Mouse (Mus musculus): Measurements from ENCODE around the gene Shisa9. TPM values are rescaled to one million over a fixed set of nuclear protein-coding genes. Genes with fewer than 3 reads are reported as not detected.

The Shisa9 gene
- polyA plus RNA-seq, 1 experiment from 2014 or later: 0.10 TPM

- H3K36me3 ChIP-seq (replicated peaks): no peaks in the 10 kb centered on the region
- 86% methylated on average over 1 of the region's 1 CpGs for WGBS
- H3K27ac ChIP-seq (replicated peaks): no peak overlapping the region
- H3K27me3 ChIP-seq (replicated peaks; ENCODE audit: low read depth, poor library complexity, severe bottlenecking): no peaks in the 10 kb centered on the region
- no peak overlapping the region for H3K4me3 ChIP-seq
- DNase-seq (ENCODE audit: low spot score): no peak
- H3K9me3 ChIP-seq: no peaks in the 10 kb centered on the region
- no peaks in the 10 kb centered on the region for H3K4me1 ChIP-seq
Measured at GRCm38 (mm10) chr16:12209355-12209754, 225.4 kb downstream of the Shisa9 start.

DNA sequence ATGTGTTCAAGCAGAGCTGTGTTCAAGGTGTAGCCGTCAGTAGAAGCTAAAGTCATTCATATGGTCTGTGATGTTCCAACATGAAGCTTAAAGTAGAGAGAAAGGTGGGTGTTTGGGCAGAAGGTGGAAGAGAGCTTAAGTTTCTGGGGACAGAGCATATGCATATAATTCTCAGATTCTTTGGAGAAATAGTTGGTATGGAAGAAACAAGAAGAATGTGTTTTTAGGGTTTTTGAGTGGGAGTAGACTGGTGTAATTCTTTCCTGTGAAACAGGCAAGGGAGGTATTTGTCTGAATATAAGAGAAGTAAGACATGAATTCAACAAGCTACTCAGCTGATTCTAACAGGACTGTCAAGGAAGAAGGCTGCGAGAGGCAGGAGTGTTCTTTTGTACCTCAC, 225.9 kb downstream of the Shisa9 start:
- no peaks in the 10 kb centered on the region for H3K27me3 ChIP-seq (replicated peaks; ENCODE audit: low read depth, poor library complexity, severe bottlenecking)
- WGBS: 85% methylated on average over 2 of the region's 2 CpGs
- no peak for DNase-seq (ENCODE audit: low spot score)
- no peaks in the 10 kb centered on the region for H3K36me3 ChIP-seq (replicated peaks)
- H3K9me3 ChIP-seq: no peaks in the 10 kb centered on the region
- H3K27ac ChIP-seq (replicated peaks): no peak overlapping the region
- no peaks in the 10 kb centered on the region for H3K4me1 ChIP-seq
- H3K4me3 ChIP-seq: no peak overlapping the region

- Histone ChIP-seq H3K27me3 (replicated peaks; ENCODE audit: low read depth, poor library complexity, severe bottlenecking) (no peaks in the 10 kb centered on the region), H3K9me3 (no peaks in the 10 kb centered on the region), H3K4me3 (no peak overlapping the region), H3K27ac (replicated peaks) (no peak overlapping the region), H3K36me3 (replicated peaks) (no peaks in the 10 kb centered on the region), H3K4me1 (no peaks in the 10 kb centered on the region)
- no peak for DNase-seq (ENCODE audit: low spot score)
- WGBS: 83% methylated on average over 2 of the region's 2 CpGs
Measured at GRCm38 (mm10) chr16:12214018-12214417, 230.1 kb downstream of the Shisa9 start.

- no peaks in the 10 kb centered on the region for H3K27me3 ChIP-seq (replicated peaks; ENCODE audit: low read depth, poor library complexity, severe bottlenecking)
- H3K27ac ChIP-seq (replicated peaks): no peak overlapping the region
- 78% methylated on average over 13 of the region's 13 CpGs for WGBS
- H3K4me3 ChIP-seq: no peak overlapping the region
- no peaks in the 10 kb centered on the region for H3K36me3 ChIP-seq (replicated peaks)
- no peaks in the 10 kb centered on the region for H3K9me3 ChIP-seq
- no peak for DNase-seq (ENCODE audit: low spot score)
- H3K4me1 ChIP-seq: no peaks in the 10 kb centered on the region
Measured at GRCm38 (mm10) chr16:12217289-12218150, 233.6 kb downstream of the Shisa9 start.

DNA sequence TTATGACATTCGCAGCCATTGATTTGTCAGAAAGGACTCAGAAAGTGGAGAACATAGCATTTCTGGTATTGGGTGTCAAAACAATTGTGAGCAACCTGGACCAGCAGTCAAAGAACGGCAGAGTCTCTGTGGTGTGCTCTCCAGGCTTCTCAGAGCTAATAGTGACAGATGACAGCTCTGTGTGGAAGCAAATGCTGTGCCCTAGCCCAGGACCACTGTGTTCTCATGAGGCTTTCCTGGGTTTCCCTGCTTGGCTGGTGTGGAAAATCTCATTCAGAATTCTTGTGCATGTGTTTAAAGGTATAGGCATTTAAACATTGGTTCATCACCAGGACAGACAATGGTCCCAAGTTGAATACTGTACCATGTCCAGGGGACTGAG, 234.2 kb downstream of the Shisa9 start:
- Histone ChIP-seq H3K36me3 (replicated peaks) (no peaks in the 10 kb centered on the region), H3K27me3 (replicated peaks; ENCODE audit: low read depth, poor library complexity, severe bottlenecking) (no peaks in the 10 kb centered on the region), H3K27ac (replicated peaks) (no peak overlapping the region), H3K4me1 (no peaks in the 10 kb centered on the region), H3K4me3 (no peak overlapping the region), H3K9me3 (no peaks in the 10 kb centered on the region)
- WGBS: 79% methylated on average over 2 of the region's 2 CpGs
- DNase-seq (ENCODE audit: low spot score): no peak

DNA sequence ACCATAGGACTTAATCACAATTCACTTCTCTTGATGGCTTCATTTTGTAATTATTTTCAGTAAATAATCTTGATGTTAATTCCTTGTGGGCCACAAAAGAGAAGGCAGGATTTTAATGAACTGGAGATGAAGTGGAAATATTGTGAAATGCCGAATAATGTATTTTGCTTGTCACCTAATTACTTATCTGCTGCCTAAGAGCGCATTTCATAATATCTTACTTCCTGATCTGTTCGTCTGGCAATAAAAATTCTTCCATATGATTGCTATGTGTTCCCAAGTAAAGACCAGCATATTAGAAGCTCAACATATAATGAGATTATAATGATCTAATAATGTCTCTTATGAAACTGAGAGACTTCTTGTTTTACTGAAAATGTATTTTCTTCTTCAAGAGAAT, 235.9 kb downstream of the Shisa9 start:
- WGBS: 89% methylated on average over 3 of the region's 3 CpGs
- Histone ChIP-seq H3K4me3 (no peak overlapping the region), H3K36me3 (replicated peaks) (no peaks in the 10 kb centered on the region), H3K27ac (replicated peaks) (no peak overlapping the region), H3K9me3 (no peaks in the 10 kb centered on the region), H3K27me3 (replicated peaks; ENCODE audit: low read depth, poor library complexity, severe bottlenecking) (no peaks in the 10 kb centered on the region), H3K4me1 (no peaks in the 10 kb centered on the region)
- DNase-seq (ENCODE audit: low spot score): no peak

DNA sequence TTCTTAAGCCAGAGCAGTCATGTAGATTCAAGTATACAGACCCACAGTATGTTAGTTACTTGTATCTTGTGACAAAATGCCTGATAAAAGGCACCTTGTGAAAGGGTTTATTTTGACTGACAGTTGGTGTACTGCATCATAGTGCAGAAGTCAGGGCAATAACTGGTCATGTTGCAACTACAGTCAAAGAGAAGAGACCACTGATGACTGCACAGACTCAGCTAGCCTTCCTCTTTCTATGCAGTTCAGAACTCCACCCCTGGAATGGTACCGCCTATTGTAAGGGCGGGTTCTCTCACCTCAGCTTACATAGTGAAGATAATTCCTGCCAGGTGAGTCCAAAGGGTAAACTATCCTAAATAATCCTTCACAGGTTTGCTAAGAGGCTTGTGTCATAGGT, 239.6 kb downstream of the Shisa9 start:
- no peak for DNase-seq (ENCODE audit: low spot score)
- Histone ChIP-seq H3K4me3 (no peak overlapping the region), H3K36me3 (replicated peaks) (no peaks in the 10 kb centered on the region), H3K4me1 (no peaks in the 10 kb centered on the region), H3K27me3 (replicated peaks; ENCODE audit: low read depth, poor library complexity, severe bottlenecking) (no peaks in the 10 kb centered on the region), H3K27ac (replicated peaks) (no peak overlapping the region), H3K9me3 (no peaks in the 10 kb centered on the region)
- WGBS: 94% methylated on average over 2 of the region's 2 CpGs

DNA sequence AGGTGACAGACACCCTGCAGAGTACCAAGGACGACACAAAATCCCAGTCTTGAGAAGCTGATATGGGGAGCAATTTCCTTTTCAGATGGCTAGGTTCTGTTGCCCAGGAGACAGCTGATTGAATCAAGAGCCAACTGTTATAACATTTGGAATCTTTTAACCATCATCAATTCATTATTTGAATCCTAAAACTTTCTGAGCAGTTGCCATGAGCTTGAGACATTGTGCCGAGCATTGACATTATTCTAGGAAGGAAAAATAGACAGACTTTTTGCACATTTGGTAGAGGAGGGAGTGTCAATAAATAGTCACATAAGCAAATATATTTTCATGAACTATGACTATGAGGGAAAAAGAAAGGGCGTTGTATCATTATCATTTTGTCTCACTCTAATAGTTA, 243.0 kb downstream of the Shisa9 start:
- Histone ChIP-seq H3K36me3 (replicated peaks) (no peaks in the 10 kb centered on the region), H3K9me3 (no peaks in the 10 kb centered on the region), H3K27me3 (replicated peaks; ENCODE audit: low read depth, poor library complexity, severe bottlenecking) (no peaks in the 10 kb centered on the region), H3K4me1 (no peaks in the 10 kb centered on the region), H3K27ac (replicated peaks) (no peak overlapping the region), H3K4me3 (no peak overlapping the region)
- 67% methylated on average over 3 of the region's 3 CpGs for WGBS
- no peak for DNase-seq (ENCODE audit: low spot score)

DNA sequence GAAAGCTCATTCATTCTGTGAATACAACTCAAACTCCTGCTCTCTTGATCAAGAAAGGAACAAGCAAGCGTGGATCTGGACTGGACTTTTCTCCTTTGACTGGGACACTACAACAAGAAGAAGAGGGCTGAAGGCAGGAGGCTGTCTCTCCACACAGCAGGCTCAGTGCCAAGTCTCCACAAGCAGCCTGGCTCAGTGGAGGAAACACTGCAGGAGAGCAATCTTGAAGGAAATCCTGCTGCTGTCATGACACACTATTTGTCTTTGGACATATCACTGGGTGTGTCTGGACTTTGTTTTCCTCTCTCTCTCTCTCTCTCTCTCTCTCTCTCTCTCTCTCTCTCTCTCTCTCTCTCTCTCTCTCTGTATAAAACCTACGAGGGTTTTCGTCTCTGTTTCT, 249.4 kb downstream of the Shisa9 start:
- WGBS: 81% methylated on average over 3 of the region's 3 CpGs
- Histone ChIP-seq H3K4me3 (no peak overlapping the region), H3K4me1 (no peaks in the 10 kb centered on the region), H3K36me3 (replicated peaks) (no peaks in the 10 kb centered on the region), H3K27me3 (replicated peaks; ENCODE audit: low read depth, poor library complexity, severe bottlenecking) (no peaks in the 10 kb centered on the region), H3K27ac (replicated peaks) (no peak overlapping the region), H3K9me3 (no peaks in the 10 kb centered on the region)
- DNase-seq (ENCODE audit: low spot score): no peak

DNA sequence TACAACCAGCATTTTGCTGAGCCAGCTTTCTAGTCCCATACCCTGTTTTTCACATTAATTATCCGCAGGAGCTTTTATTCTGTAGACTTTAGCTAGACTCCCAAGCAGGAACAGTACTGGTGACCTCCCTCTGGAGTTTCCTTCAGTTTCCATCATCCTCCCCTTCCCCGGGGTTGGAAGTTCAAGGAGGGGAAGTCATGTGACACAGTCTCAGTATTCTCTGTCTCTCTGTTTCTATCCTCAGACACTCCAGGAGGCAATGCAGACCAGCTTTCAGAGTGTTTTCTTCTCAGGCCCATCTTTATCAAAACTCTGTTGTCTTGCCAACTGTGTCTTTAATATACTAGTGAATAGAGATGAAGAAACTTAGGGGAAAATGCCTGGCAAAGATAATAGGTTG, 250.4 kb downstream of the Shisa9 start:
- no peaks in the 10 kb centered on the region for H3K36me3 ChIP-seq (replicated peaks)
- no peaks in the 10 kb centered on the region for H3K9me3 ChIP-seq
- no peak for DNase-seq (ENCODE audit: low spot score)
- H3K4me3 ChIP-seq: no peak overlapping the region
- no peak overlapping the region for H3K27ac ChIP-seq (replicated peaks)
- no peaks in the 10 kb centered on the region for H3K27me3 ChIP-seq (replicated peaks; ENCODE audit: low read depth, poor library complexity, severe bottlenecking)
- WGBS: 60% methylated on average over 2 of the region's 2 CpGs
- H3K4me1 ChIP-seq: no peaks in the 10 kb centered on the region

GRCm38 (mm10) chr16:12238611-12239010, 254.7 kb downstream of the Shisa9 start:
- no peak for DNase-seq (ENCODE audit: low spot score)
- 73% methylated on average over 4 of the region's 4 CpGs for WGBS
- H3K27me3 ChIP-seq (replicated peaks; ENCODE audit: low read depth, poor library complexity, severe bottlenecking): no peaks in the 10 kb centered on the region

GRCm38 (mm10) chr16:12259361-12259760, 275.4 kb downstream of the Shisa9 start:
- 6% methylated on average over 2 of the region's 2 CpGs for WGBS
- Histone ChIP-seq H3K4me3 (no peak overlapping the region), H3K36me3 (replicated peaks) (no peaks in the 10 kb centered on the region), H3K27ac (replicated peaks) (no peak overlapping the region), H3K4me1 (no peaks in the 10 kb centered on the region), H3K27me3 (replicated peaks; ENCODE audit: low read depth, poor library complexity, severe bottlenecking) (no peaks in the 10 kb centered on the region), H3K9me3 (no peaks in the 10 kb centered on the region)
- no peak for DNase-seq (ENCODE audit: low spot score)

More at GRCm38 (mm10) chr16:12238611-12239010, 254.7 kb downstream of the Shisa9 start:
- Histone ChIP-seq H3K4me3 (no peak overlapping the region), H3K27ac (replicated peaks) (no peak overlapping the region), H3K9me3 (no peaks in the 10 kb centered on the region), H3K36me3 (replicated peaks) (no peaks in the 10 kb centered on the region), H3K4me1 (no peaks in the 10 kb centered on the region)

GRCm38 (mm10) chr16:12265828-12266227, 281.9 kb downstream of the Shisa9 start:
- WGBS: 98% methylated on average over 2 of the region's 2 CpGs
- Histone ChIP-seq H3K27me3 (replicated peaks; ENCODE audit: low read depth, poor library complexity, severe bottlenecking) (no peaks in the 10 kb centered on the region), H3K4me3 (no peak overlapping the region), H3K9me3 (no peaks in the 10 kb centered on the region), H3K4me1 (no peaks in the 10 kb centered on the region), H3K27ac (replicated peaks) (no peak overlapping the region), H3K36me3 (replicated peaks) (no peaks in the 10 kb centered on the region)
- DNase-seq (ENCODE audit: low spot score): no peak
